Mouse (Mus musculus) Patski (cell line): ENCODE data around the gene Camk1g. TPM values are rescaled to one million over a fixed set of nuclear protein-coding genes. Genes with fewer than 3 reads are reported as not detected.

Experiments used
- ATAC-seq: fragments of 100-300 bp; one replicate; pipeline ENCODE4 v1.8.0; 2021
- CTCF ChIA-PET: fragments of 350-600 bp; sonication (Branson Sonifier 250); formaldehyde crosslinking; loops from one replicate; lab custom pipeline; 2022; ENCODE audit warnings: inconsistent platforms; lab: Charles Lee
- POLR2A ChIA-PET: fragments of 350-600 bp; sonication (Branson Sonifier 250); formaldehyde crosslinking; loops from one replicate; lab custom pipeline; 2022; ENCODE audit warnings: antibody characterized with exemption, inconsistent platforms; lab: Charles Lee
- DNase-seq: peaks from one replicate; pipeline ENCODE4 v3.0.0-alpha.2; 2011; ENCODE audit warnings: low read depth, low spot score
- H3K27me3 ChIP-seq: fragments of 371-371 bp; one replicate; pipeline ENCODE4 v1.5.1; 2021
- CTCF ChIP-seq: fragments of 100-300 bp; IDR thresholded peaks from one replicate; pipeline ENCODE4 v1.5.1; 2021
- in situ Hi-C: fragments of 300-500 bp; cut with MboI; formaldehyde crosslinking; loops from 3 replicates; pipeline ENCODE4 v1.11.1; 2018; ENCODE audit warnings: low pct_unique_long_range_greater_than_20kb, mixed read lengths
- polyA plus RNA-seq: library from polyadenylated mRNA; unstranded; gene quantifications from one replicate; pipeline ENCODE4 v1.2.3, GENCODE M21; 2021

The Camk1g gene
- polyA plus RNA-seq, 1 experiment from 2014 or later, result 0.69 TPM

- ChIA-PET POLR2A (interaction anchor here (1.4 kb wide), 1 partner anchor 50 kb away, joined by 3 read pairs; no protein-coding TSS in a partner anchor), CTCF (interaction anchor here (1.0 to 15.6 kb wide), 4 partner anchors 10 to 172 kb away, joined by 3 to 297 read pairs (median 10); partner anchors contain the start of gene Lamb3)
- in situ Hi-C loops, result loop anchor here (5.0 kb wide), 2 partner anchors 47 to 122 kb away; no protein-coding TSS in a partner anchor
- ATAC-seq, result no peak
- no peak for DNase-seq
- TF ChIP-seq CTCF, result no peak
- H3K27me3 ChIP-seq, result no peaks in the 10 kb centered on the region
These were observed 9.5 kb upstream of the Camk1g start for GRCm38 (mm10) chr1:193379634-193380033.

- DNase-seq (no peak), ATAC-seq (no peak)
- H3K27me3 ChIP-seq, result no peaks in the 10 kb centered on the region
- ChIA-PET CTCF (interaction anchor here (0.6 to 15.6 kb wide), 15 partner anchors 9 to 210 kb away, joined by 3 to 297 read pairs (median 3); no protein-coding TSS in a partner anchor), POLR2A (interaction anchor here (1.4 kb wide), 1 partner anchor 117 kb away, joined by 3 read pairs; no protein-coding TSS in a partner anchor)
- peak; percentile 93 for TF ChIP-seq CTCF
- in situ Hi-C loops, result loop anchor here (5.0 kb wide), 2 partner anchors 44 to 119 kb away; no protein-coding TSS in a partner anchor
These were observed 6.5 kb upstream of the Camk1g start for GRCm38 (mm10) chr1:193376478-193377134.

GRCm38 (mm10) chr1:193373906-193374413, 3.9 kb upstream of the Camk1g start:
- CTCF ChIA-PET, result interaction anchor here (0.7 to 15.6 kb wide), 4 partner anchors 9 to 42 kb away, joined by 3 to 297 read pairs (median 10); no protein-coding TSS in a partner anchor
- POLR2A ChIA-PET, result no interaction called here
- in situ Hi-C loops, result no loop called here
- ATAC-seq, result no peak
- no peak for TF ChIP-seq CTCF
- no peak for DNase-seq
- H3K27me3 ChIP-seq, result no peaks in the 10 kb centered on the region

GRCm38 (mm10) chr1:193369091-193369490, 1.0 kb downstream of the Camk1g start:
- CTCF ChIA-PET, result interaction anchor here (0.8 to 15.6 kb wide), 8 partner anchors 9 to 114 kb away, joined by 3 to 297 read pairs (median 7); no protein-coding TSS in a partner anchor
- POLR2A ChIA-PET, result no interaction called here
- DNase-seq, result no peak
- no peak for TF ChIP-seq CTCF
- in situ Hi-C loops, result no loop called here
- no peak for ATAC-seq
- no peaks in the 10 kb centered on the region for H3K27me3 ChIP-seq

DNA sequence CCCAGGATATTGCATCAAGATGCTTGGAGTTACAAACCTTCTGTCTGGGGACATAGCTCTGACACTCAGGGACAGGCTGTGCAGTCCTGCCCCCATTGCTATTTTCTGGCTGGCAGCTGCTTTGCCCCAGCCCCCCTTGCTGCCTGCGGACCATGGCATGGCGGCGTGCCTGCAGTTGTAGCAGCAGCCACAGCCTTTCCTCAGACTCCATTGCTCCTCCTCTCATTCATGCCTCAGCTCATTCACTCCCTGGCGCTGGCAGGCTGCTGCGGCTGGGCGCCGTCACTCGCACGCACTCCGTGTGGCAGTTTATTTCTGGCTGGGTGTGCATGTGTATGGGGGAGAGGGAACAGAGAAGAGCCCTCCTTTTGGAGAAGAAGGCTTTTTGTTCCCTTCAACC, 2.0 kb downstream of the Camk1g start:
- ChIA-PET CTCF (interaction anchor here (1.7 to 15.6 kb wide), 4 partner anchors 9 to 36 kb away, joined by 5 to 297 read pairs (median 13); no protein-coding TSS in a partner anchor), POLR2A (no interaction called here)
- no peak for ATAC-seq
- H3K27me3 ChIP-seq, result no peaks in the 10 kb centered on the region
- no peak for DNase-seq
- in situ Hi-C loops, result no loop called here
- no peak for TF ChIP-seq CTCF

GRCm38 (mm10) chr1:193363801-193364231, 6.3 kb downstream of the Camk1g start:
- ChIA-PET CTCF (interaction anchor here (1.1 to 3.2 kb wide), 6 partner anchors 8 to 117 kb away, joined by 3 to 29 read pairs (median 6); no protein-coding TSS in a partner anchor), POLR2A (interaction anchor here (0.9 kb wide), 1 partner anchor 31 kb away, joined by 3 read pairs; no protein-coding TSS in a partner anchor)
- no peak for TF ChIP-seq CTCF
- no peak for DNase-seq
- ATAC-seq, result no peak
- in situ Hi-C loops, result no loop called here
- H3K27me3 ChIP-seq, result no peaks in the 10 kb centered on the region

DNA sequence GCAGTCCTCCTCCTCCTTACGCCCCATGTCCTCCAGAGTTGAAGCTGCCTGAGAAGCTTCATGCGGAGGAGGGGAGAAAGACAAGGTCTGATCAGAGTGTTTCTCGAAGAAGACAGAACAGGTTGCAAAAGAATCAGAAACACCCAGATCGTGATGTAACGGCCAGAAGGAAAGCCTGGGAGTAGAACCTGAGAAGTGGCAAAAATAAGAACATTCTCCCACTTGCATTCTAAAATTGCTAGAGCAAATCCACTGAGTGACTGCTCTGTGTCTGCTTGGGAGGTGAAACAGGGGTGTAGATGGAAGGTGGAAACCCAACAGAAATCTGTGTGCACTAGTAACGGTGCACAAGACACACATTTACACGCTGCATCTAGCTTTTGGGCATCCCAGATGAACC, 8.0 kb downstream of the Camk1g start:
- DNase-seq (no peak), ATAC-seq (no peak)
- no peaks in the 10 kb centered on the region for H3K27me3 ChIP-seq
- ChIA-PET POLR2A (no interaction called here), CTCF (interaction anchor here (0.8 to 3.2 kb wide), 6 partner anchors 10 to 38 kb away, joined by 3 to 29 read pairs (median 6); no protein-coding TSS in a partner anchor)
- in situ Hi-C loops, result no loop called here
- TF ChIP-seq CTCF, result no peak

DNA sequence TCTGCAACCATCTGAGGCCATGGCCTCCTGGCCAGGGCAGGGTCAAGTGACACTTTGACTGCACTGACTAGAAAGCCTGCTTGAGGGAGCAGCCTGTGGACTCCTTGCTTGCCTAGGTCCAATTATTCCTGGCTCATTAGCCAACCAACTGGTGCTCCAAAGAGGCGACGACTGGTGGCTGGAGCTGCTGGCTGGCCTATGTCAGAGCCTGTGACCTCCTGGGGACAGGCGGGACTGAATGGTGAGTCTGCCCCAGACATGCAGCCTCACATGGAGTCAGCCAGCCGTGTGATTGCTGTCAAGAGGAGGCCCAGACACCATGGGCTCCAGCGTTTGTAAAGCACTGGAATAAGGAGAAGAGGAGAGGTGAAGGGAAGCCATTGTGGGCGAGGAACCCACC, 8.9 kb downstream of the Camk1g start:
- ChIA-PET CTCF (interaction anchor here (1.9 kb wide), 1 partner anchor 16 kb away, joined by 9 read pairs; no protein-coding TSS in a partner anchor), POLR2A (no interaction called here)
- TF ChIP-seq CTCF, result no peak
- no peaks in the 10 kb centered on the region for H3K27me3 ChIP-seq
- in situ Hi-C loops, result no loop called here
- DNase-seq (no peak), ATAC-seq (no peak)

GRCm38 (mm10) chr1:193359199-193359598, 10.9 kb downstream of the Camk1g start:
- ATAC-seq, result no peak
- H3K27me3 ChIP-seq, result no peaks in the 10 kb centered on the region
- ChIA-PET POLR2A (interaction anchor here (0.7 kb wide), 1 partner anchor 174 kb away, joined by 3 read pairs; no protein-coding TSS in a partner anchor), CTCF (interaction anchor here (1.1 to 2.5 kb wide), 7 partner anchors 8 to 229 kb away, joined by 3 to 9 read pairs (median 5); partner anchors contain the start of gene Diexf)
- no peak for DNase-seq
- in situ Hi-C loops, result no loop called here
- TF ChIP-seq CTCF, result no peak

GRCm38 (mm10) chr1:193351583-193351982, 18.5 kb downstream of the Camk1g start:
- H3K27me3 ChIP-seq, result no peaks in the 10 kb centered on the region
- CTCF ChIA-PET, result interaction anchor here (0.9 to 3.2 kb wide), 9 partner anchors 8 to 34 kb away, joined by 3 to 12 read pairs (median 6); no protein-coding TSS in a partner anchor
- TF ChIP-seq CTCF, result no peak
- POLR2A ChIA-PET, result interaction anchor here (0.7 to 1.3 kb wide), 2 partner anchors 12 to 49 kb away, joined by 3 read pairs; no protein-coding TSS in a partner anchor
- ATAC-seq (peak; percentile 92), DNase-seq (peak; percentile 82)
- in situ Hi-C loops, result no loop called here
